Mouse (Mus musculus) spleen, adult 12 weeks (tissue): ENCODE data around the gene Asxl1.

ENCODE experiments used
- DNase-seq: peaks from one replicate; pipeline ENCODE4 v3.0.0; 2022; ENCODE audit warnings: low spot score

Asxl1 gene

DNA sequence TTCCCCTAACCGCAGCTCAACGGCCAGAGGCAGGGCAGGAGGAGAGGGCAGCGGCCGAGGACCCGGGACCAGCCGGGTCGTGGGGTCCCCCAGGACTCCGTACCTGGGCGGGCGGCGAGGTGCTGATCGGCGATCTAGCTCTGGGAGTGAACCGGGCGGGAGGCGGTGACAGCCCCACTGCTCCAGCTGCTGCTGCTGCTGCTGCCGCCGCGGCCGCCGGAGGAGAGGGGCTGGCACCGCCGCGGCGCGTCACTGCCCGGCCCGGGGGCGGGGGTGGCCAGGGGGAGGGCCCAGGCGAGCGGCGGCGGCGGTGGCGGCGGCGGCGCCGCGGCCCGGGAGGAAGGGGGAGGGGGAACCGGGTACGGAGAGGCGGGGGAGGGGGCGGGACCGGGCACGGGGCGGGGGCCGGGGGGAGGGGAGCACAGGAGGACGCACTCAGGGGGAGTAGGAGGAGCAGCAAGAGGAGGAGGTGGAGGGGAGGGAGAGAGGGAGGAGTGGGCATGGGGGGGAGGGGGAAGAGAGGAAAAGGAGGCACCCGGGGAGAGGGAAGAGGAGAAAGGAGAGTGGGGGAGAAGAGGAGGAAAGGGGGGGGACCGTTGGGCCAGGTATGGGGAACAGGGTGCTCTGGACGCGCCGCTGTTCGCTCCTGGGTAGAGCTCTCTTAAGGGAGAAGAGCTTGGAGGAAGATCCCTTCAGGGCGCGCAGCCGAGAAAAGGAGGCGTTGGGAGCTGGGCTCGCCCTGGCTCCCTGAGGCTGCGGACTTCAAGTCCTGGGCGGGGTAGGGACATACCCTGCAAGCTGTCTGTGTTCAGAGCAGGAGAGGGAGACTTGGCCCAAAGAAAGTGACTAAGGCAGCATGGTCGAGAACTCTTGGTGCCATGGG, 98.9 kb downstream of the Asxl1 start:
- no peak for DNase-seq

- DNase-seq, result no peak
These were observed 99.7 kb downstream of the Asxl1 start for GRCm38 (mm10) chr2:153445137-153446016.

DNA sequence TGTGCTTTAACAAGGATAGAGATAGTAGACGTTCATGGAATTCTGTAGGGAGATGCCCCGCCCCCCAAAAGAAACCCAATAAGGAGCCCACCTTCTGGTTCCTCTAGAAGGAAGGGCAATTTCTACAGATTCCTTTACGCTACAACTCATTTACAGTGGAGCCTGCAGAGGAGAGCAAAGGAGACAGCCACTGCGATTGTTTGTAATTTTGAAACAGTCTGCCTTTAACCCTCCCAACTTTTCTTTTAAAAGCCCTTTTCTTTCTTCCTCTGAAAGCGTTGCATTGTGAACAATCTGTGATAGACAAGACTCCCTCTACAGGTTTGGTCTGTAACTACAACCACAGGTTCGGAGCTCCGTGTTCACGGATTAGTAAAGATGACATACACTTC, 100.4 kb downstream of the Asxl1 start:
- DNase-seq, result no peak

GRCm38 (mm10) chr2:153446476-153446875, 100.8 kb downstream of the Asxl1 start:
- DNase-seq, result no peak

GRCm38 (mm10) chr2:153447719-153448118, 102.1 kb downstream of the Asxl1 start:
- no peak for DNase-seq

DNA sequence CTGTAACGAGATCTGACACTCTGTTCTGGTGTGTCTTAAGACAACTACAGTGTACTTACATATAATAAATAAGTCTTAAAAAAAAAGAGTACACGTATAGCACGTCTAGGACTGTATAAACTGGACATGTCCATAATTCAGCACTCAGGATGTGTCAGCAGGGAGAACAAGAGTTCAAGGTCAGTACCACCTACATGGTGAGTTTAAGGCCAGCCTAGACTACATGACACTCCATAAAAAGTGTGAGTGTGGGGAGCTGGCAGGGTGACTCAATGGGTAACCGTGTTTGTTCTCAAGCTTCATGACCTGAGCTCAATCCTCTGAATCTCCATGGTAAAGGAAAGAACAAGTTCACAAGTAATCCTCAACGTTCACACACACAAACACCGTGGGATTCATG, 102.9 kb downstream of the Asxl1 start:
- no peak for DNase-seq
